Mouse (Mus musculus) thymus, postnatal 10 days (tissue): ENCODE data around the gene Dgka.

ENCODE experiments used
- DNase-seq, 2 experiments: peaks; one replicate each; pipeline ENCODE4 v3.0.0; 2021; ENCODE audit warnings: low spot score in 2 of 2

Dgka gene

GRCm38 (mm10) chr10:128744680-128745601, at the start of gene Dgka:
TSS of gene Dgka (minus strand) at chr10:128744855.
- DNase-seq = peak; percentile 76

GRCm38 (mm10) chr10:128794391-128794790, 49.7 kb upstream of the Dgka start:
- DNase-seq = no peak

- no peak for DNase-seq
Observed at GRCm38 (mm10) chr10:128793258-128793657, 48.6 kb upstream of the Dgka start.

- no peak for DNase-seq
Observed at GRCm38 (mm10) chr10:128792041-128792440, 47.4 kb upstream of the Dgka start.

GRCm38 (mm10) chr10:128790398-128791124, 45.9 kb upstream of the Dgka start, which contains the start of gene Mmp19:
TSS of gene Mmp19 (plus strand) at chr10:128790910.
- no peak for DNase-seq

GRCm38 (mm10) chr10:128780200-128780599, 35.5 kb upstream of the Dgka start:
- DNase-seq = no peak

- no peak for DNase-seq
Observed at GRCm38 (mm10) chr10:128779011-128779795, 34.5 kb upstream of the Dgka start.

GRCm38 (mm10) chr10:128778441-128778840, 33.8 kb upstream of the Dgka start:
- DNase-seq = no peak

- DNase-seq = no peak
Observed at GRCm38 (mm10) chr10:128773685-128774084, 29.0 kb upstream of the Dgka start.

GRCm38 (mm10) chr10:128772895-128773294, 28.2 kb upstream of the Dgka start:
- DNase-seq = peak in 1 of 2 experiments; percentile 21

GRCm38 (mm10) chr10:128748252-128748864, 3.7 kb upstream of the Dgka start:
- DNase-seq = peak; percentile 76 to 81

- peak; percentile 58 to 62 for DNase-seq
Observed at GRCm38 (mm10) chr10:128747646-128748251, 3.1 kb upstream of the Dgka start, which contains the start of gene Pym1. TSS of gene Pym1 (plus strand) at chr10:128747889.

GRCm38 (mm10) chr10:128746972-128747645, 2.5 kb upstream of the Dgka start:
- DNase-seq = no peak

GRCm38 (mm10) chr10:128745946-128746613, 1.4 kb upstream of the Dgka start:
- DNase-seq = peak; percentile 84 to 90

- peak in 1 of 2 experiments; percentile 20 for DNase-seq
Observed at GRCm38 (mm10) chr10:128744211-128744610, 444 bp downstream of the Dgka start.

- DNase-seq = peak; percentile 56 to 60
Observed at GRCm38 (mm10) chr10:128743791-128744191, 864 bp downstream of the Dgka start.

GRCm38 (mm10) chr10:128743235-128743634, 1.4 kb downstream of the Dgka start:
- DNase-seq = no peak

- DNase-seq = no peak
Observed at GRCm38 (mm10) chr10:128742616-128743015, 2.0 kb downstream of the Dgka start.

- no peak for DNase-seq
Observed at GRCm38 (mm10) chr10:128740296-128740695, 4.4 kb downstream of the Dgka start.

GRCm38 (mm10) chr10:128737435-128737834, 7.2 kb downstream of the Dgka start:
- no peak for DNase-seq
